Mouse (Mus musculus): Measurements from ENCODE around the gene Lrp5. TPM values are rescaled to one million over a fixed set of nuclear protein-coding genes. Genes with fewer than 3 reads are reported as not detected.

Gene Lrp5
- 18.0 and 21.3 TPM in 2 replicates for polyA plus RNA-seq (2012; ENCODE audit: low replicate concordance)

GRCm38 (mm10) chr19:3686215-3686894 lies at the start of gene Lrp5:
Gene Lrp5 (minus strand): TSS chr19:3686564.

GRCm38 (mm10) chr19:3708078-3709012 lies 22.0 kb upstream of the Lrp5 start, which contains the start of gene 1810055G02Rik:
Gene 1810055G02Rik (plus strand): TSS chr19:3708293.

GRCm38 (mm10) chr19:3575632-3576384 lies 110.6 kb downstream of the Lrp5 start, which contains the start of gene Ppp6r3:
Gene Ppp6r3 (minus strand): TSS chr19:3575749.

Other genes with a start within 250 kb of the Lrp5 start
- gene Ppp6r3, start 110.8 kb downstream of the Lrp5 start, polyA plus RNA-seq (2012; ENCODE audit: low replicate concordance): 17.7 and 86.1 TPM in 2 replicates
- 1.7 and 4.1 TPM in 2 replicates for gene 1810055G02Rik, start 21.7 kb upstream of the Lrp5 start, polyA plus RNA-seq (2012; ENCODE audit: low replicate concordance)
- gene Kmt5b, start 80.9 kb upstream of the Lrp5 start, polyA plus RNA-seq (2012; ENCODE audit: low replicate concordance): 21.5 and 25.7 TPM in 2 replicates
- 10.5 and 28.9 TPM in 2 replicates for gene Chka, start 165.2 kb upstream of the Lrp5 start, polyA plus RNA-seq (2012; ENCODE audit: low replicate concordance)
- gene Tcirg1, start 220.6 kb upstream of the Lrp5 start, polyA plus RNA-seq (2012; ENCODE audit: low replicate concordance): 168 and 319 TPM in 2 replicates
- 14.4 and 178 TPM in 2 replicates for gene Ndufs8, start 226.2 kb upstream of the Lrp5 start, polyA plus RNA-seq (2012; ENCODE audit: low replicate concordance)
- gene Aldh3b1, start 243.2 kb upstream of the Lrp5 start, polyA plus RNA-seq (2012; ENCODE audit: low replicate concordance): 12.9 and 17.0 TPM in 2 replicates
- 560 and 780 TPM in 2 replicates for gene Unc93b1, start 248.6 kb upstream of the Lrp5 start, polyA plus RNA-seq (2012; ENCODE audit: low replicate concordance)